Mouse (Mus musculus): ENCODE measurements around the gene Glt8d2. TPM values are rescaled to one million over a fixed set of nuclear protein-coding genes. Genes with fewer than 3 reads are reported as not detected.
"Not testable (repeated sequence)": the region's sequence is repeated elsewhere in the genome, so short reads cannot be mapped to it uniquely, and the experiment has no call there.

Gene Glt8d2
- polyA plus RNA-seq, 1 experiment from 2014 or later, result 1.6 TPM

DNA sequence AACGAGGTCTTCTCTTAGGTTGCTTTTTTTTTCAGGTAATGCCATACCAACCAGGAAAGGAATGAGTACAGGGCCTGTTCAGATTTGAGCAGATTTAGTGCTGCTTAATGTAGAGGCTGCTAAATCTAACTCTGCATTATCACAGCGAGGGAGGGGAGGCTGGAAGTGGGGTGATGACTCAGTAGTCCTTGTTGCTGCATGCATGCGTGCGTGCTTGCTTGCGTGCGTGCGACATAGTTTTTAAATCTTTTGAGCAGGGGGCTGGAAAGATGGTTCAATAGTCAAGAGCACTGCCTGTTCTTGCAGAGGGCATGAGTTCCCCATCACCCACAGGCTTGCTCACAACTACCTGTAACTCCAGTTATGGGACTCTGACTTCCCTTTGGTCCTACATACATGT is 56.1 kb downstream of the Glt8d2 start:
- Histone ChIP-seq H3K27me3 (ENCODE audit: control insufficient read depth, insufficient read depth, low read length) (no peaks in the 10 kb centered on the region), H3K4me1 (ENCODE audit: control insufficient read depth, insufficient read depth, low read length) (peaks cover 12% of the 10 kb centered on the region), H3K9ac (ENCODE audit: low read depth, low read length) (no peak overlapping the region), H3K27ac (ENCODE audit: low read depth, low read length) (no peak overlapping the region), H3K4me2 (no peak overlapping the region), H3K36me3 (ENCODE audit: control insufficient read depth, insufficient read depth, low read length) (peaks cover 19% of the 10 kb centered on the region), H3K4me3 (ENCODE audit: low read depth, low read length) (no peak overlapping the region), H3K9me3 (replicated peaks; ENCODE audit: control insufficient read depth, low read length) (no peaks in the 10 kb centered on the region)
- no peak for ATAC-seq (replicated peaks; ENCODE audit: insufficient number of reproducible peaks, low FRiP score, low TSS enrichment)
- 97% methylated on average over 7 of the region's 7 CpGs for WGBS (ENCODE audit: insufficient replicate concordance)

DNA sequence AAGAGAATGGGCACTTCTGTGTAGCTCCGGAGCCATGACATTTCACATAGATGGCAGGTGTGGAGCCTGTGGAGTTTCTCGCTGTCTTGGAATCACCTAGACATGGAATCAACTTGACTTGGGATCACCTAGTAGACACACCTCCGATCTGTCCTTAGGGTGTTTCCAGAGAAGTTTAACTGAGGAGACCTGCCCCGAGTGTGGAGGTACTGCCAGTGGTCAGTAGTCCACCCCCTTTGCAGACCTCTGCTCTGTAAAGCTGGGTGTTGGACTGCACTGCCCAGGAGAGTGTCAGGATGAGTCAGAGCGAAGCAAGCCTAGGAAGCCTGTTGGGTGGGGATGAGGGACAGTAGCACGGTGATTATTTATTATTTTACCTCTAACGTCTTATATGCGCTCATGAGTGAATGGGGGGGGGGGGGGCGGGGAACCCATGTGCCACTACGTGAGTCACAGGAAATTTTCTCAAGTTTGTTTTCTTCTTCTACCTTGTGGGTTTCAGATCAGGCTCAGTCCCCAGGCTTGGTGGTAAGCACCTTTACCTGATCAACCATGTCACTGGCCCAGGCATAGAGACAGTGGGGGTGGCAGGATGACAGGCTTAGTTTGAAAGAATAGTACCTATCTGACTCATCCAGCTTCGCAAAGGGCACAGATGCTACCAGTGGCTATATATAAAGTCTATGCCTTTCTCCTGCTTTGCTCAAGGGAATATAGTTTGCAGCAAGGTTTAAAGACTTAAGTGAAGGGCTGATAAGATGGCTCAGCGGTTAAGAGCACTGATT is 57.8 kb downstream of the Glt8d2 start:
- H3K4me1 ChIP-seq (ENCODE audit: control insufficient read depth, insufficient read depth, low read length), result peaks cover 12% of the 10 kb centered on the region
- no peak for ATAC-seq (replicated peaks; ENCODE audit: insufficient number of reproducible peaks, low FRiP score, low TSS enrichment)
- H3K4me3 ChIP-seq (ENCODE audit: low read depth, low read length), result no peak overlapping the region
- H3K27me3 ChIP-seq (ENCODE audit: control insufficient read depth, insufficient read depth, low read length), result no peaks in the 10 kb centered on the region
- no peak overlapping the region for H3K4me2 ChIP-seq
- H3K27ac ChIP-seq (ENCODE audit: low read depth, low read length), result no peak overlapping the region
- H3K9ac ChIP-seq (ENCODE audit: low read depth, low read length), result no peak overlapping the region
- WGBS (ENCODE audit: insufficient replicate concordance), result 96% methylated on average over 12 of the region's 12 CpGs
- H3K9me3 ChIP-seq (replicated peaks; ENCODE audit: control insufficient read depth, low read length), result no peaks in the 10 kb centered on the region
- peaks cover 15% of the 10 kb centered on the region for H3K36me3 ChIP-seq (ENCODE audit: control insufficient read depth, insufficient read depth, low read length)

DNA sequence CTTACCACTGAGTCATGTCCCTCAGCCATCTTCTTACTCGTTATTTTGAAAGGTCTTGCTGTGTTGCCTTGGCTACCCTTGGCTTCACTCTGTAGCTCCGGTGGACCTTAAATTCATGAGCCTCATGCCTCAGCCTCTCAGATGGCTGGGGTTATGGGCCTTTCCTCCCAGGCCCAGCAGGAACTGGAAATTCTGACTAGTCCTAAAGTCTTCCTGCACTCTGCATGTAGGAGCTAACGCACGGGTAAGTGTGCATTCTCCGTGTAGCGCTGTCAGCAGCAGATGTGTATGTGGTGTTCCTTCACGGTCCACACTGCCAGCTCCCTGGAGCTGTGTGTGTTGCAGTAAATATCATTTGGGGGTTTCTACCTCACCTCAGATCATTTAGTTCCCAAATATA is 59.3 kb downstream of the Glt8d2 start:
- Histone ChIP-seq H3K27me3 (ENCODE audit: control insufficient read depth, insufficient read depth, low read length) (no peaks in the 10 kb centered on the region), H3K4me2 (peak overlapping the region; percentile 74), H3K9ac (ENCODE audit: low read depth, low read length) (0 out of 2 replicates have a peak overlapping the region, but pooled peaks have one; percentile 12), H3K9me3 (replicated peaks; ENCODE audit: control insufficient read depth, low read length) (no peaks in the 10 kb centered on the region), H3K4me1 (ENCODE audit: control insufficient read depth, insufficient read depth, low read length) (peaks cover 12% of the 10 kb centered on the region), H3K36me3 (ENCODE audit: control insufficient read depth, insufficient read depth, low read length) (peaks cover 9% of the 10 kb centered on the region; the same call in 1 of the 2 replicates), H3K4me3 (ENCODE audit: low read depth, low read length) (peak overlapping the region; percentile 85; the same call in 1 of the 2 replicates), H3K27ac (ENCODE audit: low read depth, low read length) (no peak overlapping the region)
- WGBS (ENCODE audit: insufficient replicate concordance), result 79% methylated on average over 7 of the region's 7 CpGs
- ATAC-seq (replicated peaks; ENCODE audit: insufficient number of reproducible peaks, low FRiP score, low TSS enrichment), result no peak

DNA sequence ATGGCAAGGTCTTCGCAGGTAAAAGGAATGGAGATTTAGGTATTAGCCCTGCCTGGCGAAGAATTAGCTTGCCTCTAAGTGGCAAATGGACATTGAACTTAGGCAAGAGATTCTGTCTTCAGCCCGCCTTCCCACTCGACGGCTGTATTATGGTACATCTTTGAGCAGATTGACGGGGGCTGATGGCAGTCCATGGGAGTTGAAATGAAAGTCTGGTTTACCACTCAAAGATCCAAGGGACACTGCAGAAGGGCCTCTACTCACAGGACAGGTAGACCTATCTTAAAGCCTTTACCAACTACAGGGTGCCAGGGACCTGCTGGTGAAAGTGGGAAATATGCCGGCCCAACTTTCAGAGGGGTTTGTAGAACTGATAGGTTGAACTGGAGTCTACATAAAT is 60.0 kb downstream of the Glt8d2 start:
- Histone ChIP-seq H3K9ac (ENCODE audit: low read depth, low read length) (peak overlapping the region; percentile 92), H3K27me3 (ENCODE audit: control insufficient read depth, insufficient read depth, low read length) (no peaks in the 10 kb centered on the region), H3K36me3 (ENCODE audit: control insufficient read depth, insufficient read depth, low read length) (peaks cover 9% of the 10 kb centered on the region; the same call in 1 of the 2 replicates), H3K4me1 (ENCODE audit: control insufficient read depth, insufficient read depth, low read length) (peaks cover 12% of the 10 kb centered on the region), H3K27ac (ENCODE audit: low read depth, low read length) (peak overlapping the region; percentile 90), H3K9me3 (replicated peaks; ENCODE audit: control insufficient read depth, low read length) (no peaks in the 10 kb centered on the region), H3K4me2 (peak overlapping the region; percentile 74), H3K4me3 (ENCODE audit: low read depth, low read length) (peak overlapping the region; percentile 85)
- 16% methylated on average over 7 of the region's 7 CpGs for WGBS (ENCODE audit: insufficient replicate concordance)
- ATAC-seq (replicated peaks; ENCODE audit: insufficient number of reproducible peaks, low FRiP score, low TSS enrichment), result no peak

DNA sequence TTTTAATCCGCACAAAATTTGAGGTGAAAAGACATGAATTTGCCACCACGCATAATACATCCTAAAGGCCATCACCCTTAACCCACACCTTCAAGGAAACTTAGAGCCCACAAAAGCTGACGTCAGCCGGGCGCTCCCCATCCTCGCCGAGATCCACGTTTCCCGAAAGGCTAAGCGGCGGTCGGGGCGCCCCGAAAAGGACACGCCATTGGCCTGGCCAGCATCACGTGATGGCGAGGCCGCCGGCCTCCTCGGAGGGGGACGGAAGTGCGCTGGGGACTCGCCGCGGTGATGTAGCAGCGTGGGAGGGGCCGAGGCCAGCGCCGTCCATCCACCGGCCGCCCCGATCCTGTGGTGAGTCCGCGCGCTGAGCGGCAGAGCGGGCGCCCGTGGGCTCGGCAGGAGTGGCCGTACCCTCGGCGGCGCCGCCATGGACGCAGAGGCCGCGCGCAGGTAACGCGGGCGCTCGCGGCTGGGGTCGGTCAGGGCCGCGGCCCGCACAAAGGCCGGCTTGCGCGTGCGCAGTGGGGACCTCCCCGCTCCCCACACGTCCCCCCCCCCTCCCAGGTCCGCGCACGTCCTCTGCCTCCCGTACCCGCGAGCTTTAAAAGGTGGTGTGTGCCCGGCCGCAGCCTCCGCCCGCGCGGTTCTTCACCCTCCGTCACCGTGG is 60.7 kb downstream of the Glt8d2 start, which contains the start of gene Tdg:
Gene Tdg (plus strand): TSS at position 243 of the 670 bp plus-strand sequence.
- not testable (repeated sequence) for H3K9me3 ChIP-seq (replicated peaks; ENCODE audit: control insufficient read depth, low read length); H3K27me3 ChIP-seq (ENCODE audit: control insufficient read depth, insufficient read depth, low read length); H3K36me3 ChIP-seq (ENCODE audit: control insufficient read depth, insufficient read depth, low read length)
- Histone ChIP-seq H3K4me1 (ENCODE audit: control insufficient read depth, insufficient read depth, low read length) (peaks cover 12% of the 10 kb centered on the region), H3K4me3 (ENCODE audit: low read depth, low read length) (peak within 1 kb of the TSS; percentile 85), H3K4me2 (peak within 1 kb of the TSS; percentile 93), H3K9ac (ENCODE audit: low read depth, low read length) (peak within 1 kb of the TSS; percentile 92), H3K27ac (ENCODE audit: low read depth, low read length) (peak within 1 kb of the TSS; percentile 90)
- ATAC-seq (replicated peaks; ENCODE audit: insufficient number of reproducible peaks, low FRiP score, low TSS enrichment), result peak; percentile 97
- WGBS (ENCODE audit: insufficient replicate concordance), result under 1% methylated on average over 68 of the region's 78 CpGs

DNA sequence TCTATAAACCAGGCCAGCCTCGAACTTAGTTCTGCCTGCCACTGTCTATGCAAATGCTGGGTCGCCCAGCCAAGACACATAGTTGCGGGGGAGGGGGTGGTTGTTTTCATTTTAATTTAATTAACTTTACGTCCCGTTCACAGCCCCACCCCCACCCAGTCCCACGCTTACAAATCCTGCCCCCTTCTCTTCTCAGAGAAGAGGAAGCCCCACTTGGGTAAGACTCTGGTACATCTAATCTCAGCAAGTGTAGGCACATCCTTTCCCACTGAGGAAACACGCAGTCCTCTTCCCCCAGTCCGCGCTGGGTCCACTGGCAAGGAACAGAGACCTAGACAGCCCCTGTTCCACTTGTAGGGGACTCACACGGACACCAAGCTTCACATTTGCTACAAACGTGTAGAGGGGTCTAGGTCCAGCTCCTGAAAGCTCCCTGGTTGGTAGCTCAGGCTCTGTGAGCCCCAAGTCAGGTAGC is 61.3 kb downstream of the Glt8d2 start:
- Histone ChIP-seq H3K9me3 (replicated peaks; ENCODE audit: control insufficient read depth, low read length) (no peaks in the 10 kb centered on the region), H3K27me3 (ENCODE audit: control insufficient read depth, insufficient read depth, low read length) (no peaks in the 10 kb centered on the region), H3K4me2 (peak overlapping the region; percentile 93), H3K9ac (ENCODE audit: low read depth, low read length) (peak overlapping the region; percentile 92), H3K4me1 (ENCODE audit: control insufficient read depth, insufficient read depth, low read length) (peaks cover 12% of the 10 kb centered on the region), H3K4me3 (ENCODE audit: low read depth, low read length) (peak overlapping the region; percentile 85), H3K36me3 (ENCODE audit: control insufficient read depth, insufficient read depth, low read length) (peaks cover 9% of the 10 kb centered on the region; the same call in 1 of the 2 replicates), H3K27ac (ENCODE audit: low read depth, low read length) (peak overlapping the region; percentile 90)
- ATAC-seq (replicated peaks; ENCODE audit: insufficient number of reproducible peaks, low FRiP score, low TSS enrichment), result peak; percentile 19; the same call in 1 of the 2 replicates
- 5% methylated on average over 11 of the region's 11 CpGs for WGBS (ENCODE audit: insufficient replicate concordance)

DNA sequence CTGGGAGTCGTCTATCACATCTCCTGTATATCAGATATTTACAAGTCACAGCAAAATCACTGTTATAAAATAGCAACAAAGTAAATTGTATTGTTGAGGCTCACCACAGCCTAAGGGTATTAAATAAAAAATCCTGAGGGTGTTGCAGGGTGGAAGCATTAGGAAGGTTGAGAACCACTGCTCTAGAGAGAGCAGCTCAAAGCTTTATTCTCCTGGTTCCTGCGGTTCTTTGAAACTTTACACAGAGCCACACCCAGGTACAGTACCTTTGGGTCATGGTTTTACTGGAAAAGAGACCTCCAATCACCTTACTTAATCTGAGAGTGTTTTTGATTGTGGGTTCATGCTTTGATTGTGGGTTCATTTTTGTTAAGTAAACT is 66.9 kb downstream of the Glt8d2 start:
- H3K27ac ChIP-seq (ENCODE audit: low read depth, low read length), result peak overlapping the region; percentile 71
- peak overlapping the region; percentile 83 for H3K9ac ChIP-seq (ENCODE audit: low read depth, low read length)
- H3K27me3 ChIP-seq (ENCODE audit: control insufficient read depth, insufficient read depth, low read length); ATAC-seq (replicated peaks; ENCODE audit: insufficient number of reproducible peaks, low FRiP score, low TSS enrichment); H3K4me1 ChIP-seq (ENCODE audit: control insufficient read depth, insufficient read depth, low read length); H3K36me3 ChIP-seq (ENCODE audit: control insufficient read depth, insufficient read depth, low read length); H3K9me3 ChIP-seq (replicated peaks; ENCODE audit: control insufficient read depth, low read length): not testable (repeated sequence)
- H3K4me3 ChIP-seq (ENCODE audit: low read depth, low read length), result peak overlapping the region; percentile 76
- WGBS (ENCODE audit: insufficient replicate concordance), result 2% methylated on average over 2 of the region's 2 CpGs
- peak overlapping the region; percentile 71 for H3K4me2 ChIP-seq

DNA sequence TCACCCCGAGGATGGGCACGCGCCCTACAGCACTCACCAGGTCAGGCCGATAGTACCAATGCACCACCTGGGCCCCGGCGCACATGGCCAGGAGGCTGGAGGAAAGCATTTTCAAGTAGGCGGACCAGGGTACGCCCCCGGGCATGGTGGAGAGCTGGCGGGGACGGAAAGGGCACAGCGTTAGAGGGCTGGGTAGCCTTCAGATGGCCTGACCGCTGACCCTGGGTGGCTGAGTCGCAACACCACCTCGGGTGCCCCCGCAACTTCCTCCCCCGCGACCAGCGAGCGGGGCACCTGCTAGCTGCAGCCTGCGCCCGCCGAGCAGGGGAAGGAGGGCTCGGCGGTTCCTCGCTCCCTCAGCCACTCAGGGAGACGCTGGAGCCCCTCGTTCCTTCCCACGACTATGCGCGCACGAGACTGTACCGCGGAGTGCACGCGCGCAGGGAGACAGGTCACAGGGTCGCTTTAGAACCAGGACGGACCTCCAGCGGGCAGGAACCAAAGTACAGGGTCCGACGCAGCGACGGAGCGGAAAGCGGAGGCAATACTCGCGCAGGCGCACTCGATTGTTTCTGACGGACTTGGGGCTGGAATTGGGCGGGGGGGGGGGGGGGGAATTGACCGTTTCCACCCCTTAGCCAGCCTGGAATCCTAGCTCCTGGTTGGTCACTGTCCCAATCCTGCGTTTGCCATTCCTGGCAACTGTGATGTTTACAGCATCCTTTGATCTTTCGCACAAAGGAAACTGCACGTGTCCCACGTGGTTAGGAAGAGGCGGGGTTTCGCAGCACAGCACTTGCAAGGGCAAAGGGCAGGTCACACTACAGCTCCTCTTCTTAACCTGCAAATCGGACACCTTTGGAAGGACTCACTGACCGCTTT is 67.5 kb downstream of the Glt8d2 start, which contains the start of gene 1190007I07Rik:
Gene 1190007I07Rik (minus strand): TSS at position 558 of the 882 bp plus-strand sequence.
- H3K9ac ChIP-seq (ENCODE audit: low read depth, low read length), result peak within 1 kb of the TSS; percentile 83
- peak within 1 kb of the TSS; percentile 76 for H3K4me3 ChIP-seq (ENCODE audit: low read depth, low read length)
- no peaks in the 10 kb centered on the region for H3K36me3 ChIP-seq (ENCODE audit: control insufficient read depth, insufficient read depth, low read length)
- ATAC-seq (replicated peaks; ENCODE audit: insufficient number of reproducible peaks, low FRiP score, low TSS enrichment), result peak; percentile 85
- H3K27ac ChIP-seq (ENCODE audit: low read depth, low read length), result peak within 1 kb of the TSS; percentile 71
- WGBS (ENCODE audit: insufficient replicate concordance), result under 1% methylated on average over 61 of the region's 61 CpGs
- H3K9me3 ChIP-seq (replicated peaks; ENCODE audit: control insufficient read depth, low read length), result no peaks in the 10 kb centered on the region
- no peaks in the 10 kb centered on the region for H3K27me3 ChIP-seq (ENCODE audit: control insufficient read depth, insufficient read depth, low read length)
- H3K4me1 ChIP-seq (ENCODE audit: control insufficient read depth, insufficient read depth, low read length), result peaks cover 4% of the 10 kb centered on the region; the same call in 1 of the 2 replicates
- peak within 1 kb of the TSS; percentile 71 for H3K4me2 ChIP-seq
